Mouse (Mus musculus) testis, adult 2 months (tissue): ENCODE results near the gene AI661453.

Experiments used
- CTCF ChIP-seq: fragments of 200-500 bp; IDR thresholded peaks from 2 replicates; pipeline ENCODE4 v1.5.1; 2012; ENCODE audit warnings: low read depth, mild to moderate bottlenecking, inconsistent platforms, low read length, moderate library complexity; ENCODE audit not compliant: control insufficient read depth, insufficient read depth, insufficient replicate concordance
- POLR2A ChIP-seq: fragments of 200-500 bp; IDR thresholded peaks from 2 replicates; pipeline ENCODE4 v1.6.1; 2012; ENCODE audit warnings: low read depth, mild to moderate bottlenecking, inconsistent platforms, low read length, moderate library complexity; ENCODE audit not compliant: control insufficient read depth

DNA sequence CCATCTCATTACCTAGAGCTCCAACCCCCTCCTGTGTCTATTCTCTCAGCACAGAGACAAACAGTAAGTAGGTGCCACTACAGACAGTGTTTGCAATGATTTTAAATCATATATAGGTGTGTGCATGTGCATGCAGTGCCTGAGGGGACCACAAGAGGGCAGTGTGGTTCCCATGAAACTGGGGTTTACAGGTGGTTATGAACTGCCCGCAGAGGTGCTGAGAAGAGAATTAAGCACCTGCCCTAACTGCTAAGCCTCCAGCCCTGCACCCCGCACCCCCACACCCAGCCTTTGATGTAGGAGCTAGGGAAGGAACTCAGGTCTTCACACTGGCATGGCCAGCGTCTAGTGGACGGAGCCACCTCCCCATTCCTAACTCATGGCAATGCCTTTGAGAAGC is 49.8 kb upstream of the AI661453 start:
- TF ChIP-seq POLR2A (no peak), CTCF (peak; percentile 82; the same call in 1 of the 2 replicates)
